38 mouse cellular contexts compared by ENCODE assay signal in genomic region chr11:108320561-108320960, GRCm38 (mm10). TPM values are rescaled to one million over a fixed set of nuclear protein-coding genes. Genes with fewer than 3 reads are reported as not detected.
"Had no signal": no experiment of that assay in that cellular context is flagged by ENCODE, and none has a peak within 500 bp of the region (broad histone marks: within the 10 kb centered on the region; RNA-seq: fewer than 3 reads in every experiment).

No protein-coding gene starts in this region.

- H3K4me2 ChIP-seq: heart, embryonic 11.5 days; heart, embryonic 12.5 days; heart, embryonic 13.5 days; heart, embryonic 15.5 days; hindbrain, embryonic 12.5 days; hindbrain, embryonic 13.5 days; hindbrain, embryonic 14.5 days; hindbrain, embryonic 15.5 days; intestine, embryonic 15.5 days; kidney, embryonic 15.5 days had no signal

- H3K36me3 ChIP-seq: heart, embryonic 10.5 days; heart, embryonic 12.5 days; heart, embryonic 13.5 days; heart, embryonic 15.5 days; hindbrain, embryonic 10.5 days; hindbrain, embryonic 12.5 days; hindbrain, embryonic 13.5 days; hindbrain, embryonic 15.5 days; intestine, embryonic 15.5 days; kidney, embryonic 15.5 days had no signal

- H3K4me3 ChIP-seq: heart, embryonic 10.5 days; heart, embryonic 12.5 days; heart, embryonic 13.5 days; heart, embryonic 15.5 days; hindbrain, embryonic 10.5 days; hindbrain, embryonic 12.5 days; hindbrain, embryonic 13.5 days; hindbrain, embryonic 15.5 days; intestine, embryonic 15.5 days; kidney, embryonic 15.5 days; layer of hippocampus, adult 2 months had no signal

- H3K9ac ChIP-seq: heart, embryonic 12.5 days; heart, embryonic 13.5 days; heart, embryonic 15.5 days; hindbrain, embryonic 12.5 days; hindbrain, embryonic 13.5 days; hindbrain, embryonic 14.5 days; hindbrain, embryonic 15.5 days; intestine, embryonic 15.5 days; kidney, embryonic 15.5 days had no signal

- ATAC-seq: hindbrain, embryonic 16.5 days; hindbrain, postnatal 0 days; inflammation-experienced regulatory T-cells, adult 6 months; intestine, embryonic 15.5 days; intestine, embryonic 16.5 days; intestine, postnatal 0 days had no signal

- H3K4me1 ChIP-seq: hindbrain, embryonic 10.5 days; hindbrain, embryonic 15.5 days had no signal

- H3K27me3 ChIP-seq: heart, embryonic 12.5 days; heart, embryonic 13.5 days; heart, embryonic 15.5 days; hindbrain, embryonic 12.5 days; hindbrain, embryonic 13.5 days; hindbrain, embryonic 15.5 days; intestine, embryonic 15.5 days; kidney, embryonic 15.5 days had no signal

- H3K9me3 ChIP-seq: heart, embryonic 10.5 days; heart, embryonic 12.5 days; heart, embryonic 13.5 days; heart, embryonic 15.5 days; hindbrain, embryonic 10.5 days; hindbrain, embryonic 12.5 days; hindbrain, embryonic 13.5 days; hindbrain, embryonic 15.5 days; intestine, embryonic 15.5 days; kidney, embryonic 15.5 days had no signal

- DNase-seq: heart, postnatal 10 days; heart, postnatal 14 days; heart, postnatal 4 days; kidney, adult 11 months; kidney, adult 18-20 months; kidney, adult 2 months; kidney, adult 8-10 months; kidney, adult 9 months; kidney, postnatal 10 days; kidney, postnatal 14 days; kidney, postnatal 25 days; kidney, postnatal 36 days; kidney, postnatal 4 days; layer of hippocampus, adult 9-11 months; layer of hippocampus, postnatal 36 days had no signal

- H3K27ac ChIP-seq: heart, embryonic 10.5 days; heart, embryonic 13.5 days; heart, embryonic 15.5 days; hindbrain, embryonic 10.5 days; hindbrain, embryonic 12.5 days; hindbrain, embryonic 13.5 days; hindbrain, embryonic 14.5 days; hindbrain, embryonic 15.5 days; hindbrain, postnatal 0 days; intestine, embryonic 15.5 days; kidney, embryonic 15.5 days; kidney, postnatal 0 days; layer of hippocampus, adult 2 months had no signal

RNA-seq across cellular contexts. Expression of gene Apoh, which starts 22.6 kb away (rescaled TPM):
- total RNA-seq: heart, postnatal 14 days; hematopoietic stem cell, adult 5-6 weeks; hindbrain, postnatal 0 days had no signal
- polyA plus RNA-seq: heart, embryonic 14.5 days; hindbrain, embryonic 10.5 days; inflammation-experienced regulatory T-cells, adult 6 months; intestine, embryonic 14.5 days; kidney, adult 2 months; kidney, embryonic 14.5 days had no signal
